Mouse (Mus musculus): Measurements from ENCODE around the gene Gpbar1.
"Not testable (repeated sequence)": the region's sequence is repeated elsewhere in the genome, so short reads cannot be mapped to it uniquely, and the experiment has no call there.

Gene Gpbar1

DNA sequence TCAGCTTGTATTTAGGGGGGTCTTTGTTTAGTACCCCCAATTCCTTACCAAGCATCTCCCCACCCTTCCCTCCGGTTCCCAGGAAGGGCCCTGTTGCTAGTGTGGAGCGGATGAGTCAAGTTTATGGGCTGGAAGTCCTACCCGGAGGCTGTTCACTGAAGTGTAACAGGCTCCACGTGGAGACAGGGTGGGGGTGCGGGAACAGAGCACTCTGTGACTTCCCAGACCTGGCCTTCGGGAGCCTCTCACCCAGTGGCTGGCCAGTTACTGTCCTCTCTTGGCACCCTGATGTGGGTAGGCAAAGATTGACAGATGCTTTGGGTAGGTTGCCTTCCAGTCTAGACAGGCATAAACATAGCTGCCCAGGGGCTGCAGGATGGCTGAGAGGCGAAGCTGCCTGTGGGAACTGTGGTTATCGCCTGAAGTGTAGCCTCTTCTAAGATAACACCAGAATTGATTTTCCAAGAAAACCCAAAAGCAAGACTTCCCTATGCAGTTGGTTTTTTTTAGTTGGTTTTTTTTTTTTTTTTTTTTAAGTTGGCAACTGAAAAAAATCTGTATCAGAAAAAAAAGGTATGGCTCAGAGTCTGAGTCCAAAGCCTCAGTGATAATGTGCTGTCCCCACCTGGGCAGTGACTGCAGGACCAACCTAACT, 340 bp upstream of the Gpbar1 start:
- in situ Hi-C loops (cut with MboI, MseI) = no loop called here

DNA sequence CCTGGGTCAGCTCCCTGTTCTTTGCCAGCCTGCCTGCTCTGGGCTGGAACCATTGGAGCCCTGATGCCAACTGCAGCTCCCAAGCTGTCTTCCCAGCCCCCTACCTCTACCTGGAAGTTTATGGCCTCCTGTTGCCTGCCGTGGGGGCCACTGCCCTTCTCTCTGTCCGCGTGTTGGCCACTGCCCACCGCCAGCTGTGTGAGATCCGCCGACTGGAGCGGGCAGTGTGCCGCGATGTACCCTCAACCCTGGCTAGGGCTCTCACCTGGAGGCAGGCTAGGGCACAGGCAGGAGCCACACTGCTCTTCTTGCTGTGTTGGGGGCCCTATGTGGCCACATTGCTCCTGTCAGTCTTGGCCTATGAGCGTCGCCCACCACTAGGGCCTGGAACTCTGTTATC, 638 bp downstream of the Gpbar1 start:
- in situ Hi-C loops (cut with MboI, MseI) = no loop called here

DNA sequence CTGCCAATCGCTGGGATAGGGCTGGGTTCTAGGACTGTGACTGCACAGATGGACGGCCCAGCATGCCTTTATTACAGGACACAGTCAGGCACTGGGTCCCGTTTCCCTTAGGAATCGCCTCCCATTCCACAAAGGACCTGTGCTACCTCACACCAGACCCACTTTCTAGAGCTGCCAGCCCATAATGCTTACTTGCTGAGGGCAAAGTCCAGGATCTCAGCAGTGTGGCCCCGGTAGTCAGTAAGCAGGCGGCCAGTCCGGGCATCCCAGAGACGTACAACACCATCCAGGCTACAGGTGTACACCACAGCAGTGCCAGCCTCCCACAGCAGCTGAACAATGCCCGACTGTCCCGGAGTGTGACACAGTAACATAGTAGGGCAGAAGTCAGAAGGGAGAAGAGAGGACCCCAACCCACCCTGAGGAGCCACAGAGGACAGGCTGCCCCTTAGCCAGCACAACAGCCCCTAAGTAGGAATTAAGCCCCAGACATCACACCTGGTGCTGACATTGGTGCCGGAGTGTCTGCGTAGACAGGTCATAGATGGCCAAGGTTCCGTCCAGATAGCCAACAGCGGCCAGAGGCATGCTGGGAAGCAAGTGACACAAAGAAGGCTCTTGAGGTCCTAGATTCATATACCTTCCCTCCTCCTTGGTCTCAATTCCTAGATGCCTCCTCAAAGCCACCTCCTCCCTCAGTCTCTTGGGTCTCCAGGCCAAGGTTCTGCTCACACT, 2.4 kb downstream of the Gpbar1 start:
- in situ Hi-C loops (cut with MboI, MseI) = no loop called here

DNA sequence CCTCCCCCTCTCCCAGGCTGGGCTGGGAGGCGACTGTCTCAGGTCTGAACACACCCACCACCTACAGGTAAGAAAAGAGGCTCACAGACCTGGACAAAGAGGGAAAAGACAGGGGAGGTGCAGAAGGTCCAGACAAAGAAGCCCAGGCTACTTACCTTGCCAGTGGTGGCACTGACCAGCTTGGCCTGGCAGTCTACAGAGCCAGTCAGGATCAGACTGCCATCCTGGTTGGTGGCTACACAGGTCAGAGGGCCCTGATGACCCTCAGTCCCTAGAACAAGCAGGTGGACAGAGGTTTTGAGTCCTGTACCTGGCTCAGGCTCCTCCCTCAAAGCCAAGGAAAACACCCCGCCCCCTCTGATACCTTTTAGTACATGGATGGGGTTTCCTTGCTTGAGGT, 3.0 kb downstream of the Gpbar1 start:
- in situ Hi-C loops (cut with MboI, MseI) = no loop called here

DNA sequence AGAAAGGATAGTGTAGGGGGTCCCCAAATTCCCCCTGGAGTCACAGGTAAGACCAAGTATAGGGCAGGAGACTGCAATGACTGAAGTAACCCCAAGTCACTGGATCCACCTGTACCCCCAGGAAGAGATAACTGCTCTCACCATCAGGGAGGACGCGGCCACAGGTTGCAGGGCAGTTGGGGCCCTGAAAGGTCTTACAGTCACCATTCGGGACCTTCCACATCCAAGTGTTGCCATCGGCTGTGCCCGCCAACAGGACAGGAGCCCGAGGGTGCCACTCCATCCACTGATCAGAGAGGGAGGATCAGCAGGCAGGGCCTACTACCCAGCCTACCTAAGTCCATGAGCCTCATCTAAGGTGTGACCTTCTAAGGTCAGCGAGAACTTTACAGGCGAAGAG, 3.5 kb downstream of the Gpbar1 start:
- in situ Hi-C loops (cut with MboI, MseI) = no loop called here

DNA sequence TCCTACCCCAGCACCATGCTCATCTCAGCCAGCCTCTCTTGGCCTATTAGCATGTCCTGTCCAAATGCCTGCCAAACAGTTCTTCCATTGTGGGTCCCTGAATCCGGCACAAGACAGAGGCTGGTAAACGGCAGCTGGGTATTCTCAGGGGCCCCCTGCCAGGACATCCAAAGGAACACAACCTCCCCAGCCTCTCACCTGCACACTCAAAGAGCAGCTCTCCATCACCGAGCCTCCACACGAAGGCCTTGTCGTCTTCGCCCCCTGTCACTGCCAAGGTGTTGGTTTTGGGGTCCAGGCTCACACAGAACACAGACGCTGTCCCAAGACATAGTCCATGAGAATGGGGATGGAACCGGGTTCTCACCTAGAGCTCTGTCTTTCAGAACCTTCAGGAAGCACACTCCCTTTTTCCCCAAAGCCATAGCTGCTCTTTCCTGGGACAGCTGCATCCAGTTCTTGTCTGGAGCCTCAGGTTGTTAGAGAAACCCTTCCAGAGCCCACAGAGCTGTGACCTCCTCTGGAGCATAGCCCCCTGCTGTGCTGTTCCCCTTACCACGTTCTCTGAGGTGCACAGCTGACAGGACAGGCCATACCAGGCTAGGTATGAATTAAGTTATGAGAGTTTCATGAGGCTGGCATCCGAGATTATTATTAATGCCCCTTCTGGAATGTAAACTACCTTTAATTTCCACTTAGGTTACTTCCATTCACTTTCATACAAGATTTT, 4.7 kb downstream of the Gpbar1 start:
- in situ Hi-C loops (cut with MboI, MseI) = no loop called here

DNA sequence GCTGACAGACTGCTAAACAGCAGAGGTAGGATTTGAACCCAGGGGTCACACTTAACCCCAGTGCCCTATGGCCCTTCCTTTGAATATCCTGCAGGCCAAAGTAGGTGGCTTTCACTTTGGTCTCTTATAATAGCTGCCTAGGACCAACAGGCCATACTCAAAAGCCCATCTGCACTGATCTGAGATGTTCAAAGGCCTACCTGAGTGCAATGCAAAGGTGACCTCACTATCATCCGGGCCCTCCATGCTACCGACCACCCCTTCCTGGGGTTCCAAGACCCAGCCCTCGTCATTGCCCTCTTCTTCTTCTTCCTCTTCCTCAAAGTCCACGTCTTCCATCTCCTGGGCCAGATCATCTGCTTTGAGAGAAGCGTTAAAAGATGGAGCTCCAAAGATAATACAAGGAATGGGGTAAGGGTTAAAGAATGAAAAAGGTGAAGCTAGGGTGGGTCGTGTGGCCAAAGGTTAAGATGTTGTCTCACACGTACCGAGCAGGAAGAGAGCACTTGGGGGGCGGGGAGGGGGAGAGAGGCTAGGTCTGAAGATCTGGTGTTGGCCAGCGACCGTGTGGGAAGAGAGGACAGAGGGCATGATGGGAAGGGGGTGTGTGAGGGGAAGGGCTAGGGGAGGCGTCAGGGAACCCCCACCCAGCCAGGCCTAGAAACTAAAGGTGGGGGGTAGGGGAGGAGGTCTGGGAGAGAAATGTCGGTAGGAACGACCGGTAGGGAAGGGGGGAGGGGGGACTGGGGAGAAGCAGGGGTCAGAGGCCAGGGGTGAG, 5.5 kb downstream of the Gpbar1 start:
- in situ Hi-C loops (cut with MboI, MseI) = no loop called here

DNA sequence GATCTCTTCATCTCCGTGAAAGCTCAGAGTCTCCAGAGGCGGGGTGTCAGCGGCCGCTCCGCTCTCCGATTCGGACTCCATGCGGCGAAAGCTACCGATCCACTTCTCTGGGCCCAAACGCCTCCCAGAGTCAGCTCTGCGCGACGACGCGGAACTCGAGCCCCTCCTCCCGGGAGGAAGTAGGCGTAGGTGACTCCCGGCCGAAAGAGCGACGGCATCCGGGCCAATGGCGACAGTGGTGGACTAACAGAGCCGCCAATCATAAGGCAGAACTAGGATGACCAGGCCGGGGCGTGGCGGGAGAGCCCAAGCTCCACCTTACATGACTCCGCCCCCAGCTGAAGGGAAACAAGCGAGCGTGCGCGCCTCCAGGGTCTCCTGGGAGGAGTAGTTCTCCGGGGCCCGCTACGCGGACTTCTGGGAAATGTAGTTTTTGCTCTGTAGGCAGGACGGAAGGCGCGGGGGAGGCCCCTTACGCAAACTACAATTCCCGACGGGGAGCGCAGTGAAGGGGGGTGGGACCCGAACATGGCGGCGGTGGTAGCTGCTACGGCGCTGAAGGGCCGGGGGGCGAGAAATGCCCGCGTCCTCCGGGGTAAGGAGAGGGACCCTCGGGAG, 6.3 kb downstream of the Gpbar1 start, which contains the start of the genes Aamp and Pnkd:
TSS of gene Aamp (minus strand) at position 196 of the 618 bp plus-strand sequence.
TSS of gene Pnkd (plus strand) at position 388 of the 618 bp plus-strand sequence.
- in situ Hi-C loops (cut with MboI, MseI) = no loop called here

DNA sequence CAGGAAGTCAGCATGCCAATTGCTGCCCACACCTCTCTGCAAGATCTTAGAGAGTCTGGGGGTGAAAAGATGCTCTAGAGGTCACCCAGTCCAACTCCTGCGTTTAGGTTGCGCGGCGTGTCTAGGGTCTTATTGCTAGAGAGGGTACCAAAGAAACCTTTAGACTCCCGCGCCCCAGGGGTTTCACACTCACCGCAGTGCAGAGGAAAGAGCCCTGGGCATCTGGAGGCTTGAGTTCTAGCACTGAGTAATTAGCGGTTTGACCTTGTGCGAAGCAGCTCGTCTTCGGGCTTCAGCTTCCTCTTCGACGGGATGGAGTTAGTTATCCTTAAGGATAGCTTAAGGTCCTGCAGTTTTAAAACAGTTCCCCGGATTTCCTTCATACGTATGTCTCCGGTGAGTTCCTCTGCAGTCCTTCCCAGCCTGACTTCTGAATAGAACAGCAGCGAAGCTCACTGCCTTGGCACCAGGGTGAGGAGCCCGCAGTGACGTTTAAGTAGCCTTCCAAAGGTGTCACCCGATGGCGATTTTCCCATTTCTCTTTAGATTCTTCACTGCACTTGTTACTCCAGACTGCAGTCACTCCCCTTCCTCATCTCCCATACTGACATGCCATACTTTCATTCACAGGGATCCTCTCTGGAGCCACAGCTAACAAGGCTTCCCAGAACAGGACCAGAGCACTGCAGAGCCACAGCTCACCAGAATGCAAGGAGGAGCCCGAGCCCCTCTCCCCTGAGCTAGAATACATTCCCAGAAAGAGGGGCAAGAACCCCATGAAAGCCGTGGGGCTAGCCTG, 7.1 kb downstream of the Gpbar1 start:
- in situ Hi-C loops (cut with MboI, MseI) = no loop called here

DNA sequence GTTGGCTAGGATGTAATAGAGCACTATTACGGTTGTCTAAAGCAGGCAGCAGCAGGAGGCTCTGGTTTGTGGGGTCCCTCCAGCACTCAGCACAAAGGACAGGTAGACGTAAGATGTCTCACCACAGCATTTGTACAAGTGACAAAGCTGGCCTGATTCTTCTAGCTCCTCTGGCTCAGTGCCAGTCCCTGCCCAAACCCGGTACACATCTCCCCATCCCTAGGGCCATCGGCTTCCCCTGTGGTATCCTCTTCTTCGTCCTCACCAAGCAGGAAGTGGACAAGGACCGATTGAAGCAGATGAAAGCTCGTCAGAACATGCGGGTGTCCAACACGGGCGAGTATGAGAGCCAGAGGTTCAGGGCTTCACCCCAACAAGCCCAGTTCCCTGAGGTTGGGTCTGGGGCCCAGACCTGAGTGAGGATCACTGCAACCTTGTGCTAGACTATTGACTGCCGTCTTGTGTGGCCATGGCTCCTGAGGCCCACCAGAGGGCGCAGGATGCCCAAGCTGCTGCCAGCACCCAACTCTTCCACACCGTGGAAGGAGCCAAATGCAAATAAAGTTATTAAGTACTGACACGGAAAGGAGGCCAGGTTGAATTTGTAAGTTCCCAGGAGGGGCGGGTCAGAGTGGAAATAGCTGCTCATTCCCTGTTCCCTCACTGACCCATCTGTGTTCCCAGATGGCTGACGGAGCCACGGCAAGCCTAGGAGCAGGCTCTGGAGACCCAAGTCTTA, 8.7 kb downstream of the Gpbar1 start:
- in situ Hi-C loops (cut with MboI, MseI) = not testable (repeated sequence)

DNA sequence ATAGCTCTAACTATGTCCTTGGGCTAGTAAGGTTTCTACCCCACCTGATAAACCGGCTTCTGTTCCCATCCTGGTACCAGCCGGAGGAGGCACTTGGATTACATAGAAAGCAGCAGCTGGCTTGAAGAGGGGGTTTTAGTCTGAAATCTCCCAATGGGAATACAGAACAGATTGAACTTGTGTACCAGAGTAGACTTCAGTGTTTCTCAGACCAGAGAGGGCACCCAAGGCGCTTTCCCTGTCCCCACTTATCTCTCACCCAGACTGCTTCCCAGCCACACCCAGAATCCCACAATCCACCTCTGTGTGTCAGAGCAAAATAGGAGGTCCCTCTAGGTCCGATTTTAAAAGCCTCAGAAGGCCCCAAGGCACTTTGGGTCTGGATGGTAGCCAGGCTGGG, 10.0 kb downstream of the Gpbar1 start:
- in situ Hi-C loops (cut with MboI, MseI) = no loop called here

DNA sequence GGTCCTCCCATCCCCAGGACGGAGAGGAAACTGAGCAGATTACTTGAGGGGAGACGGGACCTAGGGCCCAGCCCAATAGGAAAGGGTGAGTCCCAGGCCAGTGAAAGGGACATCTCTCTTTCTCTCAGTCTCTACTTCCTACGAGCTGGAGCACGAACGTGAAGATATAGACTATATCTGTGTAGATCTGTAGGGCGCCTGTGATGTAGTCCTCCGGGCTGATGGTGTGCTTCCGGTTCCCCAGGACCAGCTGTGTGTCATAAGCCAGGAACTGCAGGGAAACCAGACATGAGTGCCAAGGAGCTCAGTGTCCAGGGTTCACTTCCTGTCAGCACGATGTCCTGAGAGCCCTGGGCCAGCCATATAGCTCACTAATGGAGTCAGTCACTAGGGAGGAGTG, 10.9 kb downstream of the Gpbar1 start:
- in situ Hi-C loops (cut with MboI, MseI) = no loop called here

DNA sequence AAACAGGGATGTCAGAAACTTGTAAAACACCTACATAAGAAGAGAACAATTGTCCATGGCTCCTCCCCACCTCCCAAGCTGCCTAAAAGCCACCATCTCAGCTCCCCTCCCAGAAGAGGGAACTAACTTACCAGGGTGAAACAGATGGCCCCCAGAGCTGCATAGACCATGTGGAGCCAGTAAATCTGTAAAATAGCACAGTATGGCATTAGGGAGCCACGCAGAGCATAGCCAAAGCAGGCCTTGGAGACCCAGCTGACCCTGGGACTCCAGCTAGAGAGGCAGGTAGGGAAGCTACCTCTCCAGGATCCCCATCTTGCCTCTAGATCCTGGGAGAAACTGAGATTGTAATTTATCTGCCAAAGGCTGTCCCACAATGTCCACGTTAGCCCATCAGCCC, 11.4 kb downstream of the Gpbar1 start:
- in situ Hi-C loops (cut with MboI, MseI) = no loop called here

DNA sequence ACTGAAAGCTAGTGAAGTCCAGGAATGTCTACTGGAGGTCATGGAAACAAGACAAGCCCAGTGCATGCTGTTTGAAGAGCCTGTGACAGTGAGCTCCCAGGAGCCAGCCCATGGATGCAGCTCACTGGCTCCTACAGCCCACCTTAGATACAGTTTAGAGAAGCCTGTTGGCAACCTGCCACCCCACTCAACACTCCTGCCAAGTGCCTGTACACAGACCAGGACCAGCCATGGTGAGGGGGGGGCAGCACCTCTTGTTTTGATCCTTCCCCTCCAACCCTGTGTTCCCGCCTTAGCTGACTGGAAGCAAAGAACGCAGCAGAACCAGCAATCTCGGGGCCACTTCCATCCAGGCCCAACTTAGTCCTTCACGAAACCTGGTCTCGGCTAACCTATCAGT, 11.8 kb downstream of the Gpbar1 start:
- in situ Hi-C loops (cut with MboI, MseI) = no loop called here

DNA sequence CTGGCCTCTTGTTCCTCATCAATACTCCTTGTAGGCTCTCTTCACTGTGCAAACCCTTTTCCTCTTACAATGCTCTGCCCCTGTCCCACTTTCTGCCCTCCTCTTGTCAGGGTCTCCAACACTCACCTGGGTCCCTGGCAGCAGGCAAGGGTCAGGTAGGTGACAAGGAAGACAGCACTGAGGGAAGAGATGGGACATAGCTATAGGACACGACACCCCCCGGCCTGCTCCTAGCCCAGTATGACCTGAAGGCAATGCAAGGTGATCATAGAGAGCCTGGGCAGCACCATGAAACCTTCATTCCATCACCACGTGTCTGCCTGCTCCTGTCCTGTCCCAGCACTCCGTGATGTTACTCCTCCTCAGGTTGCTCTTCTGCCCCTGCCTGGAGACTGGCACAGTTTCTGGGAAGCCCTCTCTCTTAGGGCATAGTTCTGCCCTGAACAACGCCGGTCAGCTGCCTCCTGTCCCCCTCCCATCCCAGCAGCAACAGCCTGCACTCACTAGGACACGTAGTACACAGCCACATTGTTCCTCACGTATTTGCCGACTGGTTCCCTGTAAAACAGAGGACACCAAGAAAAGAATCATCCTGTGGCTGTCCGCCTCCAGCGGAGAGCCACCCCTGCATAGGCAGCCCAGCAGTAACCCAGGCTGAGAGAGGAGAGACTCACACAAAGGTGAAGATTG, 14.1 kb downstream of the Gpbar1 start:
- in situ Hi-C loops (cut with MboI, MseI) = no loop called here

DNA sequence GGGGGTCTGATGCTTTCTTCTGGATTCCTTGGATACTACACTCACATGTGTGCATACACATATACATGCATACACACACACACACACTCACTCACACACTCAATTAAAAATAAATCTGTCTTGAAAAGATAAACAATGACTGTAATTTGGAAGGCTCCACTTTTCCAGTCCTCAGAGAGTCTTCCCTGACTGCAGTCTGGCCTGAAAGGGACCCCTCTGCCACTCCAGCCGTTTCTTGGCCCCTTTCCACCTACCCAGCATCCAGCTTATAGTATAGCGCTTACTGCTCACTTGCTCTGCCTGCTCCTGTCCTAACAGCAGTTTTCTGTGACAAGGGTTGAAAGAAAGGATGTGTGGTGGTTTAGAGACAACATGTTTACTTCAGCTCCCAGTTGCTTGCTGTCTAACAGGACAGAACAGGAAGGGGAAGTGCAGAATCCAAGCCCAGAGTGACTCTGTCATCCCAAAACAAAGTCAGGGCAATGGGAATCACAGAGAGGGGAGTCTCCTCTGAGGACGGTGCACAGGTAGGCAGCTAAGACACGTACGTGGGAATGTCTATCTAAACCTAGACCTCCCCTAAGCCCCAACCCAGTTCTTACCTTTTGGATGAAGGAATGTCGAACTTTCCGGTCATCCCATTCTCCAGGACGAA, 15.1 kb downstream of the Gpbar1 start:
- in situ Hi-C loops (cut with MboI, MseI) = no loop called here

DNA sequence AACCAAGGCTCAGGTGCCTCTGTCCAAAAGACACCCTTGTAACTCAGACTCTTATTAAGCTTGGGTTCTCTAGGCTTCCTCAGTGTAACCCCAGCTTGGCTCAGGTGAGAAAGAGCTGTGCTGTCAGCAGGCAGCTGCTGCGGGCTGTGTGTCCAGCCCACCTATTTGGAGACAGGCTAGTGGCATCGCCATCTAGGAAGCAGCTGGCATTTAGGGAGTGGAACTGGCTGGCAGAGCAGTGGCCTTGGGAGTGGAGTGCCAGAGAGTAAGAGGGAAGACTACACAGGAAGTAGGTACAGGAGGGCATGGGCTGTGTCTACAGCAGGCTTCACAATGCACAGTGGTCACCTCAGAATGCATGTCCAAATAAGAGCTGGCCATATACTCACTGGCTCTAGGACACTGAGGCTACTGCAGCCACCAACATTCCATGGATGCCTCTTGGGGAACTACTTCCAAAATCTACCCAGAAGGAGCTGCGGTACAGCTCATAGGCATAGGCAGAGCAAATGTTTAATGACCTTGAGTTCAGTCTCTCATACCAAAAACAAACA, 15.8 kb downstream of the Gpbar1 start:
- in situ Hi-C loops (cut with MboI, MseI) = no loop called here

DNA sequence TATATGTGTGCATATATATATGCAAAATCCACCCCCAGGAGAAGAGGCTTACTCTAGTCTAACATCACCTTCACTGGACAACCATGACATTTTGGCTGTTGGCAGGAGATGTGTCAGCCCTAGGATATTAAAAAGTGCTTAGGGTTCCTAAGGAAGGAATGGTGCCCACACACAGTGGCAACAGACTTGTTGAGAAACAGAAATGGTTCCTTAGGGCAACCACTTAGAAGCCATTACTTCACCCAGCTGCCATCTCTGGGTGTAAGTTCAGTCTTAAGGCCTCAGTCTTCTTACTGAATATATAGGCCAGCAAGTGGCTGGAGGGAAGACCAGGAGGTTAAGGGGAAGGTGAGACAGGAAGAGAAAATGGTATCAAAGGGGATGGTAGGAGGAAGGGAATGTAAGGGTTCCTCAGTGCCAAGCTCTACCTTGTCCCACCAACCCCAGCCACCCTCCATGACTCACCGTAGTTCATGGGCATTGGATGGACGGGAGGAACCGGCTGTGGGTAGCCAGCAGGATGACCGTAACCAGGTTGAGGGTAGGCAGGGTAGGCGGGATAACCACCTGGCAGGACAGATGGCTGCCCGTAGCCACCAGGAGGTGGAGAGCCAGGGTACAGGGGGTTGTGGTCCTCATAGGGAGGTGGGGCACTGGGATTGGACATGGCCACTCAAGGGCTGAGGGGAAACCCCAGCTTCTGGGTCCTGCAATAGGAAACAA, 16.5 kb downstream of the Gpbar1 start:
- in situ Hi-C loops (cut with MboI, MseI) = loop anchor here (5.0 kb wide), 1 partner anchor 87 kb away; no protein-coding TSS in a partner anchor
